Mouse (Mus musculus): ENCODE measurements around the gene Asb10. TPM values are rescaled to one million over a fixed set of nuclear protein-coding genes. Genes with fewer than 3 reads are reported as not detected.

The Asb10 gene
- polyA plus RNA-seq, 1 experiment from 2014 or later: 0.40 TPM

GRCm38 (mm10) chr5:24530042-24530689 lies 10.6 kb downstream of the Asb10 start:
- 17% methylated on average over 24 of the region's 24 CpGs for WGBS
- no peaks in the 10 kb centered on the region for H3K9me3 ChIP-seq
- peak; percentile 78 for ATAC-seq
- H3K4me3 ChIP-seq (replicated peaks): no peak overlapping the region
- H3K4me1 ChIP-seq (replicated peaks): peaks cover 14% of the 10 kb centered on the region
- H3K4me2 ChIP-seq (replicated peaks): no peak overlapping the region
- peaks cover 63% of the 10 kb centered on the region for H3K27me3 ChIP-seq (replicated peaks)
- H3K36me3 ChIP-seq: no peaks in the 10 kb centered on the region
- H3K27ac ChIP-seq: no peak overlapping the region
- H3K9ac ChIP-seq: no peak overlapping the region

GRCm38 (mm10) chr5:24527780-24528179 lies 13.0 kb downstream of the Asb10 start:
- WGBS: 19% methylated on average over 6 of the region's 6 CpGs
- H3K27me3 ChIP-seq (replicated peaks): peaks cover 82% of the 10 kb centered on the region
- H3K9me3 ChIP-seq: no peaks in the 10 kb centered on the region
- H3K36me3 ChIP-seq: no peaks in the 10 kb centered on the region
- H3K4me1 ChIP-seq (replicated peaks): peaks cover 14% of the 10 kb centered on the region
- no peak overlapping the region for H3K4me3 ChIP-seq (replicated peaks)
- H3K4me2 ChIP-seq (replicated peaks): no peak overlapping the region
- no peak overlapping the region for H3K9ac ChIP-seq
- no peak overlapping the region for H3K27ac ChIP-seq
- no peak for ATAC-seq

- WGBS: under 1% methylated on average over 47 of the region's 49 CpGs
- ATAC-seq: peak; percentile 60; the same call in 1 of the 2 replicates
Measured at GRCm38 (mm10) chr5:24526889-24527230, 13.9 kb downstream of the Asb10 start, which contains the start of gene Gbx1. Gene Gbx1 (minus strand): TSS chr5:24527202.

GRCm38 (mm10) chr5:24526190-24526888 lies 14.4 kb downstream of the Asb10 start:
- H3K4me2 ChIP-seq (replicated peaks): peak overlapping the region; percentile 88

More at GRCm38 (mm10) chr5:24526889-24527230, 13.9 kb downstream of the Asb10 start, which contains the start of gene Gbx1:
- peak within 1 kb of the TSS; percentile 88 for H3K4me2 ChIP-seq (replicated peaks)
- peak within 1 kb of the TSS; percentile 5; the same call in 1 of the 2 replicates for H3K9ac ChIP-seq
- peaks cover 14% of the 10 kb centered on the region for H3K4me1 ChIP-seq (replicated peaks)
- H3K9me3 ChIP-seq: no peaks in the 10 kb centered on the region
- no peak within 1 kb of the TSS for H3K27ac ChIP-seq
- H3K27me3 ChIP-seq (replicated peaks): peaks cover 89% of the 10 kb centered on the region
- H3K4me3 ChIP-seq (replicated peaks): peak within 1 kb of the TSS; percentile 38
- no peaks in the 10 kb centered on the region for H3K36me3 ChIP-seq

GRCm38 (mm10) chr5:24525360-24526189 lies 15.2 kb downstream of the Asb10 start:
- 4% methylated on average over 34 of the region's 34 CpGs for WGBS

More at GRCm38 (mm10) chr5:24526190-24526888, 14.4 kb downstream of the Asb10 start:
- Histone ChIP-seq H3K36me3 (no peaks in the 10 kb centered on the region), H3K9ac (peak overlapping the region; percentile 5; the same call in 1 of the 2 replicates), H3K27ac (no peak overlapping the region), H3K27me3 (replicated peaks) (peaks cover 92% of the 10 kb centered on the region), H3K4me1 (replicated peaks) (peaks cover 14% of the 10 kb centered on the region), H3K4me3 (replicated peaks) (peak overlapping the region; percentile 38), H3K9me3 (no peaks in the 10 kb centered on the region)
- ATAC-seq: 0 out of 2 replicates have a peak, but pooled peaks have one; percentile 37
- WGBS: under 1% methylated on average over 64 of the region's 109 CpGs

GRCm38 (mm10) chr5:24524522-24524921 lies 16.3 kb downstream of the Asb10 start:
- H3K4me1 ChIP-seq (replicated peaks): peaks cover 14% of the 10 kb centered on the region
- no peak overlapping the region for H3K4me3 ChIP-seq (replicated peaks)
- H3K9me3 ChIP-seq: no peaks in the 10 kb centered on the region
- no peak for ATAC-seq
- no peak overlapping the region for H3K27ac ChIP-seq
- WGBS: 13% methylated on average over 4 of the region's 4 CpGs
- no peaks in the 10 kb centered on the region for H3K36me3 ChIP-seq
- H3K9ac ChIP-seq: no peak overlapping the region
- no peak overlapping the region for H3K4me2 ChIP-seq (replicated peaks)
- H3K27me3 ChIP-seq (replicated peaks): peaks cover 80% of the 10 kb centered on the region

More at GRCm38 (mm10) chr5:24525360-24526189, 15.2 kb downstream of the Asb10 start:
- Histone ChIP-seq H3K4me3 (replicated peaks) (peak overlapping the region; percentile 38), H3K9ac (no peak overlapping the region), H3K4me2 (replicated peaks) (peak overlapping the region; percentile 88), H3K9me3 (no peaks in the 10 kb centered on the region), H3K27ac (no peak overlapping the region), H3K36me3 (no peaks in the 10 kb centered on the region), H3K27me3 (replicated peaks) (peaks cover 88% of the 10 kb centered on the region), H3K4me1 (replicated peaks) (peaks cover 14% of the 10 kb centered on the region)
- ATAC-seq: no peak

GRCm38 (mm10) chr5:24523806-24524205 lies 17.0 kb downstream of the Asb10 start:
- H3K27ac ChIP-seq: no peak overlapping the region
- no peaks in the 10 kb centered on the region for H3K9me3 ChIP-seq
- peaks cover 76% of the 10 kb centered on the region for H3K27me3 ChIP-seq (replicated peaks)
- no peak for ATAC-seq
- H3K4me2 ChIP-seq (replicated peaks): no peak overlapping the region
- no peak overlapping the region for H3K4me3 ChIP-seq (replicated peaks)
- 42% methylated on average over 8 of the region's 8 CpGs for WGBS
- no peak overlapping the region for H3K9ac ChIP-seq
- H3K36me3 ChIP-seq: no peaks in the 10 kb centered on the region
- peaks cover 14% of the 10 kb centered on the region for H3K4me1 ChIP-seq (replicated peaks)

- H3K9ac ChIP-seq: no peak overlapping the region
- no peak overlapping the region for H3K4me3 ChIP-seq (replicated peaks)
- no peak for ATAC-seq
- 52% methylated on average over 8 of the region's 8 CpGs for WGBS
- H3K27ac ChIP-seq: no peak overlapping the region
- H3K4me2 ChIP-seq (replicated peaks): no peak overlapping the region
- H3K36me3 ChIP-seq: no peaks in the 10 kb centered on the region
- no peaks in the 10 kb centered on the region for H3K9me3 ChIP-seq
- peaks cover 5% of the 10 kb centered on the region for H3K4me1 ChIP-seq (replicated peaks)
- H3K27me3 ChIP-seq (replicated peaks): peaks cover 63% of the 10 kb centered on the region
Measured at GRCm38 (mm10) chr5:24521366-24521765, 19.4 kb downstream of the Asb10 start.

GRCm38 (mm10) chr5:24512271-24512670 lies 28.5 kb downstream of the Asb10 start:
- ATAC-seq: peak; percentile 78
- H3K4me2 ChIP-seq (replicated peaks): 0 out of 2 replicates have a peak overlapping the region, but pooled peaks have one; percentile 2
- H3K4me3 ChIP-seq (replicated peaks): no peak overlapping the region
- H3K36me3 ChIP-seq: no peaks in the 10 kb centered on the region
- H3K9me3 ChIP-seq: no peaks in the 10 kb centered on the region
- no peaks in the 10 kb centered on the region for H3K27me3 ChIP-seq (replicated peaks)
- H3K4me1 ChIP-seq (replicated peaks): peaks cover 5% of the 10 kb centered on the region; the same call in 1 of the 2 replicates
- H3K9ac ChIP-seq: no peak overlapping the region
- no peak overlapping the region for H3K27ac ChIP-seq
- 35% methylated on average over 8 of the region's 8 CpGs for WGBS

GRCm38 (mm10) chr5:24510635-24511034 lies 30.1 kb downstream of the Asb10 start:
- H3K4me1 ChIP-seq (replicated peaks): peaks cover 5% of the 10 kb centered on the region; the same call in 1 of the 2 replicates
- H3K9ac ChIP-seq: no peak overlapping the region
- H3K4me2 ChIP-seq (replicated peaks): no peak overlapping the region
- H3K27ac ChIP-seq: no peak overlapping the region
- H3K36me3 ChIP-seq: no peaks in the 10 kb centered on the region
- H3K4me3 ChIP-seq (replicated peaks): no peak overlapping the region
- ATAC-seq: peak; percentile 28; the same call in 1 of the 2 replicates
- 56% methylated on average over 11 of the region's 11 CpGs for WGBS
- H3K27me3 ChIP-seq (replicated peaks): peaks cover 3% of the 10 kb centered on the region
- H3K9me3 ChIP-seq: no peaks in the 10 kb centered on the region

GRCm38 (mm10) chr5:24508406-24508805 lies 32.4 kb downstream of the Asb10 start:
- no peak for ATAC-seq
- no peak overlapping the region for H3K4me3 ChIP-seq (replicated peaks)
- 92% methylated on average over 7 of the region's 7 CpGs for WGBS

GRCm38 (mm10) chr5:24505513-24505912 lies 35.3 kb downstream of the Asb10 start:
- H3K9me3 ChIP-seq: no peaks in the 10 kb centered on the region
- ATAC-seq: no peak
- H3K27ac ChIP-seq: no peak overlapping the region
- 48% methylated on average over 2 of the region's 2 CpGs for WGBS
- H3K4me1 ChIP-seq (replicated peaks): no peaks in the 10 kb centered on the region; the same call in 1 of the 2 replicates
- no peak overlapping the region for H3K4me2 ChIP-seq (replicated peaks)
- no peak overlapping the region for H3K4me3 ChIP-seq (replicated peaks)
- H3K27me3 ChIP-seq (replicated peaks): peaks cover 18% of the 10 kb centered on the region
- no peak overlapping the region for H3K9ac ChIP-seq
- H3K36me3 ChIP-seq: peaks cover 11% of the 10 kb centered on the region

More at GRCm38 (mm10) chr5:24508406-24508805, 32.4 kb downstream of the Asb10 start:
- no peaks in the 10 kb centered on the region for H3K36me3 ChIP-seq
- H3K9me3 ChIP-seq: no peaks in the 10 kb centered on the region
- H3K4me1 ChIP-seq (replicated peaks): peaks cover 5% of the 10 kb centered on the region
- peaks cover 18% of the 10 kb centered on the region for H3K27me3 ChIP-seq (replicated peaks)
- no peak overlapping the region for H3K9ac ChIP-seq
- H3K27ac ChIP-seq: no peak overlapping the region
- H3K4me2 ChIP-seq (replicated peaks): no peak overlapping the region
